In the genomic region with DNA sequence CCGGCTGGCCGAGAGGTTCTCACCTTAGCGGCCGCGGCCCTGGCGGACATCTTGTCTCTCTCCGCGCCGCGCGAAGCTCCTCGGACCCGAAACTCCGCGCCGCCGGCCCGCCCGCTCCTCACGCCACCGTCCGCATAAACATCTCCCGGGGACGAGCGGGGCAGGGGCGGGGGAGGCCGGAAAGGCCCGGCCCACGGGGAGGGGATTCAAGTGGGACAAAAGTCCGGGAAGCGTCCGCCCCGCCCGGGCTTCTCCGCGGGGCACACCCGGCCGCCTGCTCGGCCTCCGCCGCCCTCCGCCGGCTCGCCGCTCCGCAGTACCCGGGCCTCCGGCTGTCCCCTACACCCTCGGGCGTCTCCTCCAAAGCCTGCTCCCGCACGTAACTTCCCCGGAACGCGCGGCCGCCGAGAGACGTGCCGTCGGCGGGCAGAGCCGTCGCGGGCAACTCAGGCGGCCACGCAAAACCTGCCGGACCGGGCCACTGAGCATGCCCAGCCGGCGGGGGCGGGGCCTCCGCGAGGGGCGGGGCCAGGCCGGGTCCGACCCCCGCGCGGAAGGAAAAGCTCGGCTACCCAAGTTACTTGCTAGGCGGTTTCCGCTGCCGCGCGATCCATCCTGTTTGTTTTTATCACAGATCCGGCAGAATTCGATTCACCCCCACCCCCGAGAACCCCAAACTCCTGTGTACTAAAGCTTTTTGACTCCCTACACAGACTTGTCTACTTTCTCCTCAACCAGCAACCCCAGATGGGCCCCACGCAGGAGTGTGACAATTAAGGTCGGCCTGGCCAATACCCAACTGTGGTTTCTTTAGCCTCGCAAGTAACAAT, we compare ENCODE assay signal across 8 mouse cellular contexts.
DNase-seq lines count a peak whose midpoint lies in the region; ATAC-seq lines count a peak whose summit lies in the region.

No protein-coding gene starts in this region.

- WGBS in intestine, embryonic 15.5 days, result under 1% methylated on average over 81 of the region's 92 CpGs

- peak; percentile 95 for ATAC-seq in intestine, embryonic 15.5 days
- ATAC-seq in megakaryocyte-erythroid progenitor cell, adult 5-6 weeks (replicated peaks; ENCODE audit: low FRiP score, low TSS enrichment, poor library complexity, severe bottlenecking), result peak; percentile 60

- H3K27me3 ChIP-seq in intestine, embryonic 15.5 days (replicated peaks), result no peaks in the 10 kb centered on the region

- H3K4me1 ChIP-seq in intestine, embryonic 15.5 days (replicated peaks), result peaks cover 18% of the 10 kb centered on the region; the same call in 1 of the 2 replicates

- no peaks in the 10 kb centered on the region for H3K36me3 ChIP-seq in intestine, embryonic 15.5 days

- H3K9ac ChIP-seq in intestine, embryonic 15.5 days, result peak overlapping the region; percentile 88

- intact Hi-C loops in left cerebral cortex, postnatal 14 days (cut with DNase I), result loop anchor here (5.0 kb wide), 1 partner anchor 41 kb away; no protein-coding TSS in a partner anchor

- peak overlapping the region; percentile 83 for H3K4me3 ChIP-seq in intestine, embryonic 15.5 days (replicated peaks)

- no peaks in the 10 kb centered on the region for H3K9me3 ChIP-seq in intestine, embryonic 15.5 days

- H3K4me2 ChIP-seq in intestine, embryonic 15.5 days (replicated peaks), result peak overlapping the region; percentile 56

- peak; percentile 97 for DNase-seq in adrenal gland, adult 2 months
- peak; percentile 77 for DNase-seq in embryo, embryonic 11.5 days (ENCODE audit: low read depth, low spot score)
- peak; percentile 93 for DNase-seq in gastrocnemius, postnatal 25 days
- DNase-seq in left cerebral cortex, postnatal 14 days (ENCODE audit: low spot score in 2 of 2), result peak; percentile 85 to 90
- DNase-seq in right cerebral cortex, postnatal 36 days (ENCODE audit: low spot score in 2 of 2), result peak; percentile 81 to 84
- DNase-seq in urinary bladder, postnatal 4 days (ENCODE audit: low spot score in 2 of 2), result peak; percentile 90 to 91

- H3K27ac ChIP-seq in intestine, embryonic 15.5 days, result peak overlapping the region; percentile 98

Comparison
In these comparisons a context has a peak if more than half of its experiments do, and no peak if none do; other contexts are left out.
1. Peak in every context shown above with its lines: DNase-seq, ATAC-seq, H3K4me3 ChIP-seq and H3K27ac ChIP-seq.